Mouse (Mus musculus): ENCODE results near the gene Dnajb5.
A peak's percentile ranks its signal among the peaks of the same experiment; 100 is the strongest.

Gene Dnajb5

GRCm38 (mm10) chr4:42953435-42954094 is 4.0 kb downstream of the Dnajb5 start:
- TF ChIP-seq CTCF (conservative IDR thresholded peaks at IDR 0.05; ENCODE audit: low read length) (no peak), POU5F1 (IDR thresholded peaks at IDR 0.05; ENCODE audit: borderline replicate concordance, low read length) (no peak), NANOG (IDR thresholded peaks at IDR 0.05; ENCODE audit: borderline replicate concordance, low read length) (no peak)
- Histone ChIP-seq H3K4me3 (replicated peaks; ENCODE audit: low read length) (peak overlapping the region; percentile 45), H3K4me1 (replicated peaks; ENCODE audit: low read depth, low read length) (peaks cover 82% of the 10 kb centered on the region)

GRCm38 (mm10) chr4:42954297-42954696 is 4.7 kb downstream of the Dnajb5 start:
- H3K4me3 ChIP-seq (replicated peaks; ENCODE audit: low read length) = no peak overlapping the region
- no peaks in the 10 kb centered on the region for H3K9me3 ChIP-seq (ENCODE audit: low read length)
- TF ChIP-seq CTCF (conservative IDR thresholded peaks at IDR 0.05; ENCODE audit: low read length) (peak; percentile 94), NANOG (IDR thresholded peaks at IDR 0.05; ENCODE audit: borderline replicate concordance, low read length) (no peak)
- peaks cover 77% of the 10 kb centered on the region for H3K4me1 ChIP-seq (replicated peaks; ENCODE audit: low read depth, low read length)
- peaks cover 55% of the 10 kb centered on the region for H3K36me3 ChIP-seq (ENCODE audit: insufficient read depth, low read length)
- no peaks in the 10 kb centered on the region for H3K27me3 ChIP-seq (ENCODE audit: insufficient read depth, low read length)

More at GRCm38 (mm10) chr4:42953435-42954094, 4.0 kb downstream of the Dnajb5 start:
- Histone ChIP-seq H3K27me3 (ENCODE audit: insufficient read depth, low read length) (no peaks in the 10 kb centered on the region), H3K36me3 (ENCODE audit: insufficient read depth, low read length) (peaks cover 55% of the 10 kb centered on the region), H3K9me3 (ENCODE audit: low read length) (no peaks in the 10 kb centered on the region)

- TF ChIP-seq NANOG (IDR thresholded peaks at IDR 0.05; ENCODE audit: borderline replicate concordance, low read length) (no peak), CTCF (conservative IDR thresholded peaks at IDR 0.05; ENCODE audit: low read length) (no peak), POU5F1 (IDR thresholded peaks at IDR 0.05; ENCODE audit: borderline replicate concordance, low read length) (no peak)
Measured at GRCm38 (mm10) chr4:42955200-42955599, 5.6 kb downstream of the Dnajb5 start.

GRCm38 (mm10) chr4:42956581-42956980 is 7.0 kb downstream of the Dnajb5 start:
- H3K36me3 ChIP-seq (ENCODE audit: insufficient read depth, low read length) = peaks cover 54% of the 10 kb centered on the region
- TF ChIP-seq POU5F1 (IDR thresholded peaks at IDR 0.05; ENCODE audit: borderline replicate concordance, low read length) = no peak
- TF ChIP-seq CTCF (conservative IDR thresholded peaks at IDR 0.05; ENCODE audit: low read length) = no peak
- no peak for TF ChIP-seq NANOG (IDR thresholded peaks at IDR 0.05; ENCODE audit: borderline replicate concordance, low read length)
- no peaks in the 10 kb centered on the region for H3K9me3 ChIP-seq (ENCODE audit: low read length)
- H3K27me3 ChIP-seq (ENCODE audit: insufficient read depth, low read length) = peaks cover 10% of the 10 kb centered on the region; the same call in 1 of the 2 replicates
- H3K4me3 ChIP-seq (replicated peaks; ENCODE audit: low read length) = peak overlapping the region; percentile 37; the same call in 1 of the 2 replicates
- peaks cover 65% of the 10 kb centered on the region for H3K4me1 ChIP-seq (replicated peaks; ENCODE audit: low read depth, low read length)

More at GRCm38 (mm10) chr4:42955200-42955599, 5.6 kb downstream of the Dnajb5 start:
- Histone ChIP-seq H3K27me3 (ENCODE audit: insufficient read depth, low read length) (peaks cover 3% of the 10 kb centered on the region; the same call in 1 of the 2 replicates), H3K9me3 (ENCODE audit: low read length) (no peaks in the 10 kb centered on the region), H3K4me3 (replicated peaks; ENCODE audit: low read length) (no peak overlapping the region), H3K36me3 (ENCODE audit: insufficient read depth, low read length) (peaks cover 55% of the 10 kb centered on the region), H3K4me1 (replicated peaks; ENCODE audit: low read depth, low read length) (peaks cover 78% of the 10 kb centered on the region)

- Histone ChIP-seq H3K9me3 (ENCODE audit: low read length) (no peaks in the 10 kb centered on the region), H3K4me1 (replicated peaks; ENCODE audit: low read depth, low read length) (peaks cover 57% of the 10 kb centered on the region), H3K27me3 (ENCODE audit: insufficient read depth, low read length) (peaks cover 10% of the 10 kb centered on the region; the same call in 1 of the 2 replicates), H3K4me3 (replicated peaks; ENCODE audit: low read length) (no peak overlapping the region), H3K36me3 (ENCODE audit: insufficient read depth, low read length) (peaks cover 48% of the 10 kb centered on the region)
- TF ChIP-seq NANOG (IDR thresholded peaks at IDR 0.05; ENCODE audit: borderline replicate concordance, low read length) = no peak
Measured at GRCm38 (mm10) chr4:42957306-42957705, 7.7 kb downstream of the Dnajb5 start.

- H3K9me3 ChIP-seq (ENCODE audit: low read length) = no peaks in the 10 kb centered on the region
- H3K36me3 ChIP-seq (ENCODE audit: insufficient read depth, low read length) = peaks cover 41% of the 10 kb centered on the region
- H3K4me3 ChIP-seq (replicated peaks; ENCODE audit: low read length) = no peak overlapping the region
- peaks cover 51% of the 10 kb centered on the region for H3K4me1 ChIP-seq (replicated peaks; ENCODE audit: low read depth, low read length)
- peaks cover 10% of the 10 kb centered on the region; the same call in 1 of the 2 replicates for H3K27me3 ChIP-seq (ENCODE audit: insufficient read depth, low read length)
- TF ChIP-seq NANOG (IDR thresholded peaks at IDR 0.05; ENCODE audit: borderline replicate concordance, low read length) (no peak), POU5F1 (IDR thresholded peaks at IDR 0.05; ENCODE audit: borderline replicate concordance, low read length) (no peak), CTCF (conservative IDR thresholded peaks at IDR 0.05; ENCODE audit: low read length) (no peak)
Measured at GRCm38 (mm10) chr4:42957979-42958378, 8.4 kb downstream of the Dnajb5 start.

- Histone ChIP-seq H3K4me3 (replicated peaks; ENCODE audit: low read length) (no peak overlapping the region), H3K36me3 (ENCODE audit: insufficient read depth, low read length) (peaks cover 32% of the 10 kb centered on the region), H3K9me3 (ENCODE audit: low read length) (no peaks in the 10 kb centered on the region), H3K27me3 (ENCODE audit: insufficient read depth, low read length) (peaks cover 10% of the 10 kb centered on the region; the same call in 1 of the 2 replicates), H3K4me1 (replicated peaks; ENCODE audit: low read depth, low read length) (peaks cover 41% of the 10 kb centered on the region)
- TF ChIP-seq NANOG (IDR thresholded peaks at IDR 0.05; ENCODE audit: borderline replicate concordance, low read length) = no peak
- no peak for TF ChIP-seq POU5F1 (IDR thresholded peaks at IDR 0.05; ENCODE audit: borderline replicate concordance, low read length)
- TF ChIP-seq CTCF (conservative IDR thresholded peaks at IDR 0.05; ENCODE audit: low read length) = no peak
Measured at GRCm38 (mm10) chr4:42958942-42959341, 9.3 kb downstream of the Dnajb5 start.

GRCm38 (mm10) chr4:42959382-42959781 is 9.8 kb downstream of the Dnajb5 start:
- Histone ChIP-seq H3K4me3 (replicated peaks; ENCODE audit: low read length) (no peak overlapping the region), H3K9me3 (ENCODE audit: low read length) (no peaks in the 10 kb centered on the region), H3K36me3 (ENCODE audit: insufficient read depth, low read length) (peaks cover 32% of the 10 kb centered on the region), H3K4me1 (replicated peaks; ENCODE audit: low read depth, low read length) (peaks cover 38% of the 10 kb centered on the region), H3K27me3 (ENCODE audit: insufficient read depth, low read length) (peaks cover 10% of the 10 kb centered on the region; the same call in 1 of the 2 replicates)
- TF ChIP-seq CTCF (conservative IDR thresholded peaks at IDR 0.05; ENCODE audit: low read length) (no peak), POU5F1 (IDR thresholded peaks at IDR 0.05; ENCODE audit: borderline replicate concordance, low read length) (no peak), NANOG (IDR thresholded peaks at IDR 0.05; ENCODE audit: borderline replicate concordance, low read length) (no peak)

All from E14TG2a.4 (cell line).